Comparison of ENCODE assay signal across 8 mouse cellular contexts in the genomic region with DNA sequence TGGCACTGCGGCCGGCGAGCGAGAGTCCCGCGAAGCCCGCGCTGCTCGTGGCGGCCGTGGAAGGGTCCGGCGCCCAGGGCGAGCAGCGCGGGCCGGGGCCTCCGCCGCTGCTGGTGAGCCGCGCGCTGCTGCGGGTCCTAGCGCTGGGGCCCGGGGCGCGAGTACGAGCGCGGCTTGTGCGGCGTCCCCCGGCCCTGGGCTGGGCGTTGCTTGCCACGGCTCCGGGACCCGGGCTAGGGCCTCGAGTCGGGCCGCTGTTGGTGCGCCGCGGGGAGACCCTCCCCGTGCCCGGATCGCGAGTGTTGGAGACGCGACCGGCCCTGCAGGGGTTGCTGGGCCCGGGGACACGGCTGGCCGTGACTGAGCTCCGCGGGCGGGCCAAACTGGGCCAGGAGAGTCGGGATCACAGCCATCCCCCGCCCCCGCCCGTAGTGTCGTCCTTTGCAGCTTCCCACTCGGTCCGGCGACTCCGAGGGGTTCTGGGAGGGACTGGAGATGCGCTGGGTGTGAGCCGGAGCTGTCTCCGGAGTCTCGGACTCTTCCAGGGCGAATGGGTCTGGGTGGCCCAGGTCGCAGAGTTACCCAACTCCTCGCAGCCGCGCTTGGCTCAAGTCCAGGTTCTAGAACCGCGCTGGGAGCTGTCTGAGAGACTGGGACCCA. TPM values are rescaled to one million over a fixed set of nuclear protein-coding genes. Genes with fewer than 3 reads are reported as not detected.
DNase-seq lines count a peak whose midpoint lies in the region; ATAC-seq lines count a peak whose summit lies in the region.

No protein-coding gene starts in this region.

- H3K4me1 ChIP-seq in forebrain, embryonic 12.5 days, result peaks cover 16% of the 10 kb centered on the region
- H3K4me1 ChIP-seq in hindbrain, embryonic 14.5 days (replicated peaks; ENCODE audit: control insufficient read depth, insufficient read depth, low read length), result peaks cover 13% of the 10 kb centered on the region
- H3K4me1 ChIP-seq in limb, embryonic 13.5 days, result peaks cover 21% of the 10 kb centered on the region
- peaks cover 16% of the 10 kb centered on the region for H3K4me1 ChIP-seq in midbrain, embryonic 14.5 days (ENCODE audit: control insufficient read depth, insufficient read depth, low read length)

- WGBS in forebrain, embryonic 12.5 days, result 1% methylated on average over 52 of the region's 76 CpGs
- WGBS in hindbrain, embryonic 14.5 days, result 2% methylated on average over 71 of the region's 76 CpGs
- WGBS in limb, embryonic 13.5 days, result under 1% methylated on average over 60 of the region's 76 CpGs
- WGBS in midbrain, embryonic 14.5 days, result under 1% methylated on average over 75 of the region's 76 CpGs

- H3K4me2 ChIP-seq in forebrain, embryonic 12.5 days, result peak overlapping the region; percentile 100
- peak overlapping the region; percentile 99 for H3K4me2 ChIP-seq in hindbrain, embryonic 14.5 days (replicated peaks)
- peak overlapping the region; percentile 100 for H3K4me2 ChIP-seq in limb, embryonic 13.5 days (replicated peaks)
- H3K4me2 ChIP-seq in midbrain, embryonic 14.5 days (ENCODE audit: low read length), result peak overlapping the region; percentile 99

- peak overlapping the region; percentile 91 for H3K9ac ChIP-seq in forebrain, embryonic 12.5 days
- H3K9ac ChIP-seq in hindbrain, embryonic 14.5 days, result peak overlapping the region; percentile 88
- peak overlapping the region; percentile 96 for H3K9ac ChIP-seq in limb, embryonic 13.5 days
- peak overlapping the region; percentile 80 for H3K9ac ChIP-seq in midbrain, embryonic 14.5 days (replicated peaks; ENCODE audit: low read length)

- ATAC-seq in forebrain, embryonic 12.5 days (ENCODE audit: low FRiP score), result no peak; the same call in none of the 2 replicates
- peak; percentile 46 for ATAC-seq in hindbrain, embryonic 14.5 days (ENCODE audit: low FRiP score)
- no peak; the same call in none of the 2 replicates for ATAC-seq in limb, embryonic 13.5 days (ENCODE audit: low FRiP score, low read depth)
- peak; percentile 4; the same call in 1 of the 2 replicates for ATAC-seq in midbrain, embryonic 14.5 days (ENCODE audit: low FRiP score, low TSS enrichment)

- peak; percentile 92 for DNase-seq in heart, adult 11 months
- no peak for DNase-seq in heart, adult 8-10 months (ENCODE audit: low spot score)
- DNase-seq in adipocyte (ENCODE audit: low spot score), result peak; percentile 74
- DNase-seq in hindbrain, embryonic 14.5 days (ENCODE audit: low spot score), result no peak
- no peak for DNase-seq in midbrain, embryonic 14.5 days
- DNase-seq in thymus, postnatal 4 days, result peak; percentile 63

- H3K27me3 ChIP-seq in forebrain, embryonic 12.5 days, result no peaks in the 10 kb centered on the region
- H3K27me3 ChIP-seq in hindbrain, embryonic 14.5 days (ENCODE audit: control insufficient read depth, insufficient read depth, low read length), result no peaks in the 10 kb centered on the region
- no peaks in the 10 kb centered on the region for H3K27me3 ChIP-seq in limb, embryonic 13.5 days
- H3K27me3 ChIP-seq in midbrain, embryonic 14.5 days (ENCODE audit: control insufficient read depth, insufficient read depth, low read length), result no peaks in the 10 kb centered on the region

- no peaks in the 10 kb centered on the region for H3K9me3 ChIP-seq in forebrain, embryonic 12.5 days
- H3K9me3 ChIP-seq in hindbrain, embryonic 14.5 days (ENCODE audit: control insufficient read depth, low read length), result no peaks in the 10 kb centered on the region
- H3K9me3 ChIP-seq in limb, embryonic 13.5 days, result no peaks in the 10 kb centered on the region
- no peaks in the 10 kb centered on the region for H3K9me3 ChIP-seq in midbrain, embryonic 14.5 days (ENCODE audit: control insufficient read depth, low read length)

- H3K4me3 ChIP-seq in forebrain, embryonic 12.5 days (replicated peaks), result peak overlapping the region; percentile 100
- H3K4me3 ChIP-seq in hindbrain, embryonic 14.5 days (replicated peaks; ENCODE audit: low read length), result peak overlapping the region; percentile 97
- peak overlapping the region; percentile 100 for H3K4me3 ChIP-seq in limb, embryonic 13.5 days
- H3K4me3 ChIP-seq in midbrain, embryonic 14.5 days (replicated peaks; ENCODE audit: low read depth, low read length), result peak overlapping the region; percentile 93

- peaks cover 28% of the 10 kb centered on the region for H3K36me3 ChIP-seq in forebrain, embryonic 12.5 days (replicated peaks)
- H3K36me3 ChIP-seq in hindbrain, embryonic 14.5 days (replicated peaks; ENCODE audit: control insufficient read depth, insufficient read depth), result peaks cover 30% of the 10 kb centered on the region
- peaks cover 36% of the 10 kb centered on the region for H3K36me3 ChIP-seq in limb, embryonic 13.5 days
- peaks cover 28% of the 10 kb centered on the region for H3K36me3 ChIP-seq in midbrain, embryonic 14.5 days (ENCODE audit: control insufficient read depth, insufficient read depth, low read length)

- peak overlapping the region; percentile 60 for H3K27ac ChIP-seq in forebrain, embryonic 12.5 days
- peak overlapping the region; percentile 83; the same call in 1 of the 2 replicates for H3K27ac ChIP-seq in hindbrain, embryonic 14.5 days
- peak overlapping the region; percentile 63; the same call in 1 of the 2 replicates for H3K27ac ChIP-seq in limb, embryonic 13.5 days
- H3K27ac ChIP-seq in midbrain, embryonic 14.5 days (replicated peaks; ENCODE audit: low read depth, low read length), result peak overlapping the region; percentile 77

RNA-seq across cellular contexts. Expression of a gene that starts 0.5 kb away (rescaled TPM):
- 10 to 100 TPM; 34.4 to 37.4 (median 35.7) TPM for total RNA-seq in heart, adult 8-10 months (2022)
- polyA plus RNA-seq in forebrain, embryonic 12.5 days (2016; fragmentation: Nextera tagmentation; extraction: Ambion mirVana), result 28.7 and 29.3 TPM in 2 replicates
- polyA plus RNA-seq in hindbrain, embryonic 14.5 days (2014; fragmentation: Nextera tagmentation; extraction: Ambion mirVana), result 23.1 and 24.4 TPM in 2 replicates
- 26.8 and 27.0 TPM in 2 replicates for polyA plus RNA-seq in limb, embryonic 13.5 days (2015; fragmentation: Nextera tagmentation; extraction: Ambion mirVana)
- polyA plus RNA-seq in midbrain, embryonic 14.5 days (2014; fragmentation: Nextera tagmentation; extraction: Ambion mirVana), result 20.2 and 24.5 TPM in 2 replicates

RNA-seq across cellular contexts. Expression of a gene that starts 6.8 kb away (rescaled TPM):
- total RNA-seq in heart, adult 8-10 months (2022), result 10 to 100 TPM; 25.1 to 31.0 (median 28.6) TPM
- 111 and 124 TPM in 2 replicates for polyA plus RNA-seq in forebrain, embryonic 12.5 days (2016; fragmentation: Nextera tagmentation; extraction: Ambion mirVana)
- polyA plus RNA-seq in hindbrain, embryonic 14.5 days (2014; fragmentation: Nextera tagmentation; extraction: Ambion mirVana), result 78.2 and 92.8 TPM in 2 replicates
- polyA plus RNA-seq in limb, embryonic 13.5 days (2015; fragmentation: Nextera tagmentation; extraction: Ambion mirVana), result 94.0 and 103 TPM in 2 replicates
- polyA plus RNA-seq in midbrain, embryonic 14.5 days (2014; fragmentation: Nextera tagmentation; extraction: Ambion mirVana), result 68.3 and 81.4 TPM in 2 replicates

RNA-seq across cellular contexts. Expression of a gene that starts 17.2 kb away (rescaled TPM):
- 1 to 10 TPM; 2.6 to 7.2 (median 3.4) TPM for total RNA-seq in heart, adult 8-10 months (2022)
- 0.54 and 0.91 TPM in 2 replicates for polyA plus RNA-seq in forebrain, embryonic 12.5 days (2016; fragmentation: Nextera tagmentation; extraction: Ambion mirVana)
- polyA plus RNA-seq in hindbrain, embryonic 14.5 days (2014; fragmentation: Nextera tagmentation; extraction: Ambion mirVana), result 0.88 and 1.1 TPM in 2 replicates
- polyA plus RNA-seq in limb, embryonic 13.5 days (2015; fragmentation: Nextera tagmentation; extraction: Ambion mirVana), result 0.46 and 0.57 TPM in 2 replicates
- 0.71 and 0.85 TPM in 2 replicates for polyA plus RNA-seq in midbrain, embryonic 14.5 days (2014; fragmentation: Nextera tagmentation; extraction: Ambion mirVana)

RNA-seq across cellular contexts. Expression of a gene that starts 31.0 kb away (rescaled TPM):
- total RNA-seq in heart, adult 8-10 months (2022), result 10 to 100 TPM; 53.8 to 65.7 (median 61.5) TPM
- 131 and 137 TPM in 2 replicates for polyA plus RNA-seq in forebrain, embryonic 12.5 days (2016; fragmentation: Nextera tagmentation; extraction: Ambion mirVana)
- polyA plus RNA-seq in hindbrain, embryonic 14.5 days (2014; fragmentation: Nextera tagmentation; extraction: Ambion mirVana), result 154 and 155 TPM in 2 replicates
- 127 and 135 TPM in 2 replicates for polyA plus RNA-seq in limb, embryonic 13.5 days (2015; fragmentation: Nextera tagmentation; extraction: Ambion mirVana)
- 141 and 150 TPM in 2 replicates for polyA plus RNA-seq in midbrain, embryonic 14.5 days (2014; fragmentation: Nextera tagmentation; extraction: Ambion mirVana)

RNA-seq across cellular contexts. Expression of a gene that starts 33.1 kb away (rescaled TPM):
- 10 to 100 TPM; 47.1 to 52.5 (median 51.6) TPM for total RNA-seq in heart, adult 8-10 months (2022)
- 156 and 158 TPM in 2 replicates for polyA plus RNA-seq in forebrain, embryonic 12.5 days (2016; fragmentation: Nextera tagmentation; extraction: Ambion mirVana)
- 279 and 280 TPM in 2 replicates for polyA plus RNA-seq in hindbrain, embryonic 14.5 days (2014; fragmentation: Nextera tagmentation; extraction: Ambion mirVana)
- polyA plus RNA-seq in limb, embryonic 13.5 days (2015; fragmentation: Nextera tagmentation; extraction: Ambion mirVana), result 157 and 162 TPM in 2 replicates
- 240 and 297 TPM in 2 replicates for polyA plus RNA-seq in midbrain, embryonic 14.5 days (2014; fragmentation: Nextera tagmentation; extraction: Ambion mirVana)

Comparison
In these comparisons a context has a peak if more than half of its experiments do, and no peak if none do; other contexts are left out.
1. DNase-seq: peak in heart, adult 11 months (single experiment), adipocyte (single experiment) and thymus, postnatal 4 days (single experiment); none in heart, adult 8-10 months (single experiment), hindbrain, embryonic 14.5 days (single experiment) and midbrain, embryonic 14.5 days (single experiment).
2. ATAC-seq: peak in hindbrain, embryonic 14.5 days (single experiment) and midbrain, embryonic 14.5 days (single experiment); none in forebrain, embryonic 12.5 days (single experiment) and limb, embryonic 13.5 days (single experiment).
3. Peak in every context shown above with its lines, with median percentiles within 50 percentile points of each other: H3K27ac ChIP-seq, H3K4me2 ChIP-seq, H3K4me3 ChIP-seq and H3K9ac ChIP-seq.